ENCODE assay signal across 13 mouse cellular contexts in genomic region chr14:40914701-40915100, GRCm38 (mm10). TPM values are rescaled to one million over a fixed set of nuclear protein-coding genes. Genes with fewer than 3 reads are reported as not detected.
DNase-seq lines count a peak whose midpoint lies in the region; ATAC-seq and TF ChIP-seq lines count a peak whose summit lies in the region.
"Had no signal": no experiment of that assay in that cellular context is flagged by ENCODE, and none has a peak within 500 bp of the region (broad histone marks: within the 10 kb centered on the region; RNA-seq: fewer than 3 reads in every experiment).

No protein-coding gene starts in this region.

- peaks cover 38% of the 10 kb centered on the region for H3K36me3 ChIP-seq in heart, postnatal 0 days (replicated peaks; ENCODE audit: control insufficient read depth, insufficient read depth, low read length)
- H3K36me3 ChIP-seq in limb, embryonic 15.5 days: peaks cover 54% of the 10 kb centered on the region
- peaks cover 56% of the 10 kb centered on the region for H3K36me3 ChIP-seq in midbrain, embryonic 13.5 days

- no peak for TF ChIP-seq EP300 in heart, postnatal 0 days (IDR thresholded peaks at IDR 0.05; ENCODE audit: low read depth)

- no peaks in the 10 kb centered on the region for H3K27me3 ChIP-seq in heart, postnatal 0 days (ENCODE audit: control insufficient read depth, insufficient read depth, low read length)
- H3K27me3 ChIP-seq in limb, embryonic 15.5 days: no peaks in the 10 kb centered on the region
- H3K27me3 ChIP-seq in midbrain, embryonic 13.5 days: no peaks in the 10 kb centered on the region
- H3K27me3 ChIP-seq: hindbrain, embryonic 15.5 days had no signal

- no peak overlapping the region for H3K4me2 ChIP-seq in heart, postnatal 0 days (ENCODE audit: low read depth, low read length)
- H3K4me2 ChIP-seq in limb, embryonic 15.5 days: no peak overlapping the region
- H3K4me2 ChIP-seq in midbrain, embryonic 13.5 days (replicated peaks): no peak overlapping the region
- H3K4me2 ChIP-seq: hindbrain, embryonic 15.5 days had no signal

- WGBS in heart, postnatal 0 days: 49% methylated on average over 3 of the region's 3 CpGs
- 52% methylated on average over 3 of the region's 3 CpGs for WGBS in limb, embryonic 15.5 days
- 92% methylated on average over 3 of the region's 3 CpGs for WGBS in midbrain, embryonic 13.5 days

- DNase-seq in gastrocnemius, adult 2 months: peak; percentile 43
- no peak for DNase-seq in gastrocnemius, postnatal 10 days
- DNase-seq in Muller cell, postnatal 12 days (ENCODE audit: inconsistent ontology term): peak; percentile 31
- peak; percentile 46 for DNase-seq in heart, postnatal 0 days (ENCODE audit: low spot score)
- no peak for DNase-seq in layer of hippocampus, adult 9-11 months
- no peak for DNase-seq in right cerebral cortex, postnatal 36 days (ENCODE audit: low spot score in 2 of 2)
- DNase-seq: cerebellum, postnatal 14 days; forebrain, postnatal 0 days had no signal

- ATAC-seq in heart, postnatal 0 days (ENCODE audit: insufficient read depth, low read depth): peak; percentile 49
- no peak for ATAC-seq in limb, embryonic 15.5 days (ENCODE audit: insufficient number of reproducible peaks, low FRiP score, low TSS enrichment, low read depth)
- ATAC-seq in midbrain, embryonic 13.5 days: no peak
- ATAC-seq: activated CD4-positive, CD25-positive, alpha-beta regulatory T cell, adult 4 months; CD4-positive, CD25-positive, alpha-beta regulatory T cell, adult 4 months; forebrain, postnatal 0 days had no signal

- no peak overlapping the region; the same call in 1 of the 2 replicates for H3K9ac ChIP-seq in heart, postnatal 0 days (replicated peaks; ENCODE audit: low read depth, low read length)
- H3K9ac ChIP-seq in limb, embryonic 15.5 days: no peak overlapping the region
- H3K9ac ChIP-seq in midbrain, embryonic 13.5 days (replicated peaks): no peak overlapping the region
- H3K9ac ChIP-seq: forebrain, postnatal 0 days; hindbrain, embryonic 15.5 days had no signal

- peaks cover 15% of the 10 kb centered on the region; the same call in 1 of the 2 replicates for H3K4me1 ChIP-seq in heart, postnatal 0 days (ENCODE audit: control insufficient read depth, insufficient read depth)
- peaks cover 8% of the 10 kb centered on the region; the same call in 1 of the 2 replicates for H3K4me1 ChIP-seq in limb, embryonic 15.5 days
- 0 out of 2 replicates have a peak, but pooled peaks cover 3% of the 10 kb centered on the region for H3K4me1 ChIP-seq in midbrain, embryonic 13.5 days (replicated peaks)

- no peak for TF ChIP-seq CTCF in gastrocnemius, adult 2 months (IDR thresholded peaks at IDR 0.05)
- no peak for TF ChIP-seq CTCF in heart, postnatal 0 days (IDR thresholded peaks at IDR 0.05; ENCODE audit: low read depth)

- H3K9me3 ChIP-seq in heart, postnatal 0 days (replicated peaks; ENCODE audit: control insufficient read depth, low read length): no peaks in the 10 kb centered on the region
- H3K9me3 ChIP-seq in limb, embryonic 15.5 days: no peaks in the 10 kb centered on the region
- no peaks in the 10 kb centered on the region for H3K9me3 ChIP-seq in midbrain, embryonic 13.5 days
- H3K9me3 ChIP-seq: hindbrain, embryonic 15.5 days had no signal

- peak overlapping the region; percentile 53 for H3K27ac ChIP-seq in gastrocnemius, adult 2 months
- peak overlapping the region; percentile 20; the same call in 1 of the 2 replicates for H3K27ac ChIP-seq in heart, postnatal 0 days (ENCODE audit: low read depth)
- H3K27ac ChIP-seq in limb, embryonic 15.5 days: peak overlapping the region; percentile 38; the same call in 1 of the 2 replicates
- H3K27ac ChIP-seq in midbrain, embryonic 13.5 days: no peak overlapping the region
- H3K27ac ChIP-seq: hindbrain, embryonic 15.5 days had no signal

- H3K4me3 ChIP-seq in gastrocnemius, adult 2 months: no peak overlapping the region
- no peak overlapping the region for H3K4me3 ChIP-seq in heart, postnatal 0 days (ENCODE audit: low read depth, low read length)
- no peak overlapping the region for H3K4me3 ChIP-seq in limb, embryonic 15.5 days
- H3K4me3 ChIP-seq in midbrain, embryonic 13.5 days (replicated peaks): no peak overlapping the region
- H3K4me3 ChIP-seq: hindbrain, embryonic 15.5 days had no signal

- intact Hi-C loops in gastrocnemius, adult 2 months (cut with DNase I): no loop called here

RNA-seq across cellular contexts. Expression of gene Sh2d4b, which starts 21.6 kb away (rescaled TPM):
- under 1 TPM; 0.20 to 0.41 TPM for total RNA-seq in gastrocnemius, adult 2 months (2021)
- under 1 TPM; 0.56 to 0.87 TPM for total RNA-seq in gastrocnemius, postnatal 10 days (2021)
- 0.46 and 1.0 TPM in 2 replicates for total RNA-seq in heart, postnatal 0 days (2014; rRNA removed; ENCODE audit: low replicate concordance)
- polyA plus RNA-seq in heart, postnatal 0 days (2015; fragmentation: Nextera tagmentation; extraction: Ambion mirVana): 0.20 and 0.21 TPM in 2 replicates
- 0.58 and 0.79 TPM in 2 replicates for polyA plus RNA-seq in limb, embryonic 15.5 days (2015; fragmentation: Nextera tagmentation; extraction: Ambion mirVana)
- 1.2 and 1.4 TPM in 2 replicates for polyA plus RNA-seq in midbrain, embryonic 13.5 days (2015; fragmentation: Nextera tagmentation; extraction: Ambion mirVana)
- polyA plus RNA-seq: activated CD4-positive, CD25-positive, alpha-beta regulatory T cell, adult 4 months had no signal

RNA-seq across cellular contexts. Expression of gene Tspan14, which starts 51.9 kb away (rescaled TPM):
- 10 to 100 TPM; 11.0 to 16.8 TPM for total RNA-seq in gastrocnemius, adult 2 months (2021)
- 10 to 100 TPM; 17.2 to 19.1 TPM for total RNA-seq in gastrocnemius, postnatal 10 days (2021)
- total RNA-seq in heart, postnatal 0 days (2014; rRNA removed; ENCODE audit: low replicate concordance): 15.6 and 30.2 TPM in 2 replicates
- polyA plus RNA-seq in heart, postnatal 0 days (2015; fragmentation: Nextera tagmentation; extraction: Ambion mirVana): 21.6 and 23.8 TPM in 2 replicates
- 70.3 and 76.9 TPM in 2 replicates for polyA plus RNA-seq in limb, embryonic 15.5 days (2015; fragmentation: Nextera tagmentation; extraction: Ambion mirVana)
- 79.7 and 80.4 TPM in 2 replicates for polyA plus RNA-seq in midbrain, embryonic 13.5 days (2015; fragmentation: Nextera tagmentation; extraction: Ambion mirVana)

Comparison
In these comparisons a context has a peak if more than half of its experiments do, and no peak if none do; other contexts are left out.
1. DNase-seq: peak in gastrocnemius, adult 2 months (single experiment), Muller cell, postnatal 12 days (single experiment) and heart, postnatal 0 days (single experiment); none in gastrocnemius, postnatal 10 days (single experiment), layer of hippocampus, adult 9-11 months (single experiment) and right cerebral cortex, postnatal 36 days (0 of 2).